Mouse (Mus musculus) midbrain, postnatal 0 days (tissue): ENCODE measurements around the gene Aars. TPM values are rescaled to one million over a fixed set of nuclear protein-coding genes. Genes with fewer than 3 reads are reported as not detected.
"Not testable (repeated sequence)": the region's sequence is repeated elsewhere in the genome, so short reads cannot be mapped to it uniquely, and the experiment has no call there.

ENCODE experiments used
- ATAC-seq: fragments of 200-750 bp; cut with Nextera tagmentation; 2 replicates; pipeline ENCODE4 v1.8.0; 2017; ENCODE audit warnings: moderate number of reproducible peaks, mild to moderate bottlenecking, moderate TSS enrichment, moderate library complexity; ENCODE audit not compliant: low FRiP score
- DNase-seq: peaks from one replicate; pipeline ENCODE4 v3.0.0-alpha.2; 2015; ENCODE audit warnings: low spot score
- H3K27ac ChIP-seq: fragments of 300-500 bp; sonication (generic); 2 replicates; pipeline ENCODE4 v1.5.1; 2014; ENCODE audit warnings: low read depth, mild to moderate bottlenecking, low read length, mixed read lengths
- H3K27me3 ChIP-seq: fragments of 300-500 bp; sonication (generic); 2 replicates; pipeline ENCODE4 v1.6.1; 2014; ENCODE audit warnings: low read length, control low read depth, mixed read lengths; ENCODE audit not compliant: insufficient read depth
- H3K36me3 ChIP-seq: fragments of 300-500 bp; sonication (generic); 2 replicates; pipeline ENCODE4 v1.6.1; 2014; ENCODE audit warnings: low read length, control low read depth, mixed read lengths; ENCODE audit not compliant: insufficient read depth
- H3K4me1 ChIP-seq: fragments of 300-500 bp; sonication (generic); 2 replicates; pipeline ENCODE4 v1.6.1; 2014; ENCODE audit warnings: mild to moderate bottlenecking, control low read depth, antibody characterized with exemption, low read length, mixed read lengths; ENCODE audit not compliant: insufficient read depth
- H3K4me2 ChIP-seq: fragments of 300-500 bp; sonication (generic); 2 replicates; pipeline ENCODE4 v1.6.1; 2014; ENCODE audit warnings: low read depth, mild to moderate bottlenecking, low read length, mixed read lengths; ENCODE audit not compliant: poor library complexity, severe bottlenecking
- H3K4me3 ChIP-seq: fragments of 300-500 bp; sonication (generic); 2 replicates; pipeline ENCODE4 v1.5.1; 2014; ENCODE audit warnings: low read depth, mild to moderate bottlenecking, low read length, moderate library complexity
- H3K9ac ChIP-seq: fragments of 300-500 bp; sonication (generic); replicated peaks from 2 replicates; pipeline ENCODE4 v1.6.1; 2014; ENCODE audit warnings: mild to moderate bottlenecking, low read length, moderate library complexity, mixed read lengths; ENCODE audit not compliant: poor library complexity, severe bottlenecking
- H3K9me3 ChIP-seq: fragments of 300-500 bp; sonication (generic); 2 replicates; pipeline ENCODE4 v1.6.1; 2016; ENCODE audit warnings: low read length, control low read depth
- CTCF ChIP-seq: IDR thresholded peaks from 2 replicates; pipeline ENCODE4 v1.5.1; 2016; ENCODE audit warnings: antibody characterized with exemption, mild to moderate bottlenecking
- WGBS: fragments of 180-500 bp; shearing (Covaris S2); extraction: QIAGEN DNeasy Blood & Tissue Kit; methylation state at CpG from one replicate; pipeline ENCODE4 v1.1.7; 2014; 5-methylcytosine and 5-hydroxymethylcytosine counted together
- polyA plus RNA-seq: library from polyadenylated mRNA; unstranded; fragments of >200 nt; fragmentation: Nextera tagmentation; extraction: Ambion mirVana; gene quantifications from 2 replicates; pipeline ENCODE4 v1.2.1, GENCODE M21; 2015
- total RNA-seq: library from RNA; depleted of rRNA; stranded (reverse); fragments of >200 nt; gene quantifications from 2 replicates; pipeline ENCODE4 v1.2.3, GENCODE M21; 2014

Gene Aars
- total and polyA plus RNA-seq, 2 experiments from 2014 or later: 86.8 to 110 TPM

DNA sequence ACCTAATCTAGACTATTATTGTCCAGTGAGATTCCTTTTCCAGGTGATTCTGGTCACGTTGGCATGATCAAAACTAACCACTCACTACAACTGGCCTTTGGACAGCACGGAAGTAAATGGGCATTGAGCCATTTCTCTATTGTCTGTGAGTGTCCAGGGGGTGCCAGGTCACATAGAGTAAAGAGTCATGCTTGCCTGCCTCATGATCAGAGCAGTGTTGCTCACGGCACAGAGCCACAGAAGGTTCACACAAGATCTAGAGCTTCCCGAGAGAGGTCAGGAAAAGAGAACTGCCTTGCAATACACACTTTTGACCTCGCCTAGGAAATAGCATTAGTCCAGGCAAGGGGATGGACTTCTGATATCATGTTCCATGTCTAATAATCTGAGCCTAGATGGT is 46.5 kb downstream of the Aars start:
- H3K4me3 ChIP-seq: no peak overlapping the region
- 52% methylated on average over 5 of the region's 5 CpGs for whole genome bisulfite sequencing
- no peak for ATAC-seq
- TF ChIP-seq CTCF: no peak
- H3K27ac ChIP-seq: no peak overlapping the region
- DNase-seq: no peak
- no peak overlapping the region for H3K9ac ChIP-seq
- no peaks in the 10 kb centered on the region for H3K9me3 ChIP-seq
- no peaks in the 10 kb centered on the region for H3K4me1 ChIP-seq
- no peak overlapping the region for H3K4me2 ChIP-seq
- H3K27me3 ChIP-seq: no peaks in the 10 kb centered on the region
- no peaks in the 10 kb centered on the region for H3K36me3 ChIP-seq

GRCm38 (mm10) chr8:111079861-111080271 is 46.9 kb downstream of the Aars start:
- Histone ChIP-seq H3K4me1 (no peaks in the 10 kb centered on the region), H3K27ac (no peak overlapping the region), H3K9me3 (no peaks in the 10 kb centered on the region), H3K4me2 (no peak overlapping the region), H3K36me3 (no peaks in the 10 kb centered on the region), H3K27me3 (no peaks in the 10 kb centered on the region), H3K9ac (no peak overlapping the region), H3K4me3 (no peak overlapping the region)
- DNase-seq (peak; percentile 37), ATAC-seq (no peak)
- 29% methylated on average over 6 of the region's 6 CpGs for WGBS
- peak; percentile 64 for TF ChIP-seq CTCF

- no peaks in the 10 kb centered on the region for H3K27me3 ChIP-seq
- ATAC-seq (no peak), DNase-seq (no peak)
- no peaks in the 10 kb centered on the region for H3K36me3 ChIP-seq
- no peak overlapping the region for H3K4me3 ChIP-seq
- H3K4me2 ChIP-seq: no peak overlapping the region
- no peaks in the 10 kb centered on the region for H3K9me3 ChIP-seq
- TF ChIP-seq CTCF: no peak
- 31% methylated on average over 12 of the region's 12 CpGs for WGBS
- no peak overlapping the region for H3K9ac ChIP-seq
- H3K27ac ChIP-seq: no peak overlapping the region
- H3K4me1 ChIP-seq: no peaks in the 10 kb centered on the region
These were observed 48.8 kb downstream of the Aars start for GRCm38 (mm10) chr8:111081580-111082258.

GRCm38 (mm10) chr8:111083936-111084335 is 51.0 kb downstream of the Aars start:
- H3K9me3 ChIP-seq, H3K36me3 ChIP-seq, H3K4me3 ChIP-seq, ATAC-seq, H3K27me3 ChIP-seq, DNase-seq, H3K9ac ChIP-seq, H3K4me2 ChIP-seq, H3K27ac ChIP-seq, H3K4me1 ChIP-seq: not testable (repeated sequence)
- WGBS: 90% methylated on average over 5 of the region's 5 CpGs

GRCm38 (mm10) chr8:111090126-111090525 is 57.2 kb downstream of the Aars start:
- WGBS: 0% methylated on average over 2 of the region's 2 CpGs
- Histone ChIP-seq H3K36me3 (no peaks in the 10 kb centered on the region), H3K9ac (no peak overlapping the region), H3K4me2 (no peak overlapping the region), H3K27ac (no peak overlapping the region), H3K4me1 (no peaks in the 10 kb centered on the region), H3K4me3 (no peak overlapping the region), H3K9me3 (no peaks in the 10 kb centered on the region), H3K27me3 (no peaks in the 10 kb centered on the region)
- TF ChIP-seq CTCF: peak; percentile 88
- DNase-seq: peak; percentile 90
- no peak for ATAC-seq

DNA sequence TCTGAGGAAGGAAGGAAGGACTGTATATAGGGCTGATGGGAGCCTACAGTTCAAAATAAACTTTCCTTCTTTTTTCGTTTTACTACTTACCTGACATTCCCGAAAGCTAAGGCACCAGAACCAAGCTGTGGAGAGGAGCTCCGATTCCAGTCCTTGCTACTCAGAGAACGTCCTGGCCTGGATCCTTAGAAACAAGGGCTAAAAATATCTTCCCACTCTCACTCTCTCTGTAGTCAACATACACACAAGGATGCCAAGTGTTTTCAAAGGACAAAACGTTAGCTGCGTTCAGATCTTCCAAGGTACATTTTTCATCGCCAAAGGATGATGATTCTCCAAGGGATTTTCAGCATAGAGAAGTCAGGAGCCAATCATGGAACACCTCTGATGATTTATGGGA is 58.8 kb downstream of the Aars start:
- ATAC-seq (no peak), DNase-seq (no peak)
- Histone ChIP-seq H3K9ac (no peak overlapping the region), H3K9me3 (no peaks in the 10 kb centered on the region), H3K27ac (no peak overlapping the region), H3K36me3 (no peaks in the 10 kb centered on the region), H3K4me2 (no peak overlapping the region), H3K4me3 (no peak overlapping the region), H3K27me3 (no peaks in the 10 kb centered on the region), H3K4me1 (0 out of 2 replicates have a peak, but pooled peaks cover 5% of the 10 kb centered on the region)
- 84% methylated on average over 7 of the region's 7 CpGs for WGBS
- TF ChIP-seq CTCF: no peak

- H3K27me3 ChIP-seq, H3K4me2 ChIP-seq, H3K4me3 ChIP-seq, H3K4me1 ChIP-seq, H3K9me3 ChIP-seq, ATAC-seq, H3K27ac ChIP-seq, H3K9ac ChIP-seq, DNase-seq, H3K36me3 ChIP-seq: not testable (repeated sequence)
- WGBS: 84% methylated on average over 3 of the region's 6 CpGs
These were observed 59.4 kb downstream of the Aars start, which contains the start of gene Clec18a for GRCm38 (mm10) chr8:111092326-111092725. Clec18a (minus strand) TSS chr8:111092426.
